ENCODE assay signal across 11 mouse cellular contexts in genomic region chr11:105179523-105179922, GRCm38 (mm10). TPM values are rescaled to one million over a fixed set of nuclear protein-coding genes. Genes with fewer than 3 reads are reported as not detected.
A peak's percentile ranks its signal among the peaks of the same experiment; 100 is the strongest.
DNase-seq lines count a peak whose midpoint lies in the region; ATAC-seq and TF ChIP-seq lines count a peak whose summit lies in the region.
"Had no signal": no experiment of that assay in that cellular context is flagged by ENCODE, and none has a peak within 500 bp of the region (broad histone marks: within the 10 kb centered on the region; RNA-seq: fewer than 3 reads in every experiment).

No protein-coding gene starts in this region.

- TF ChIP-seq CTCF in lung, embryonic 14.5 days (IDR thresholded peaks at IDR 0.05; ENCODE audit: low read depth) = no peak
- no peak for TF ChIP-seq CTCF in lung, adult 2 months (IDR thresholded peaks at IDR 0.05; ENCODE audit: insufficient read depth, low read length)
- no peak for TF ChIP-seq CTCF in heart, postnatal 0 days (IDR thresholded peaks at IDR 0.05; ENCODE audit: low read depth)
- no peak for TF ChIP-seq CTCF in thymus, adult 2 months (IDR thresholded peaks at IDR 0.05; ENCODE audit: borderline replicate concordance, control insufficient read depth, extremely low read depth, insufficient read depth, low read length, poor library complexity)

- peaks cover 13% of the 10 kb centered on the region; the same call in 1 of the 2 replicates for H3K4me1 ChIP-seq in lung, embryonic 14.5 days (ENCODE audit: insufficient read depth)
- H3K4me1 ChIP-seq in lung, adult 2 months (ENCODE audit: control insufficient read depth, insufficient read depth, low read length) = peaks cover 12% of the 10 kb centered on the region
- H3K4me1 ChIP-seq in heart, postnatal 0 days (ENCODE audit: control insufficient read depth, insufficient read depth) = peaks cover 20% of the 10 kb centered on the region
- peaks cover 10% of the 10 kb centered on the region for H3K4me1 ChIP-seq in liver, embryonic 11.5 days (replicated peaks; ENCODE audit: control insufficient read depth, insufficient read depth, low read length)
- H3K4me1 ChIP-seq in stomach, embryonic 14.5 days (ENCODE audit: control insufficient read depth, insufficient read depth, low read length) = peaks cover 13% of the 10 kb centered on the region; the same call in 1 of the 2 replicates
- peaks cover 10% of the 10 kb centered on the region for H3K4me1 ChIP-seq in thymus, adult 2 months (replicated peaks; ENCODE audit: control insufficient read depth, insufficient read depth, low read length)

- peak overlapping the region; percentile 87 for H3K4me2 ChIP-seq in lung, embryonic 14.5 days
- peak overlapping the region; percentile 92 for H3K4me2 ChIP-seq in heart, postnatal 0 days (ENCODE audit: low read depth, low read length)
- H3K4me2 ChIP-seq in liver, embryonic 11.5 days = peak overlapping the region; percentile 70
- H3K4me2 ChIP-seq in stomach, embryonic 14.5 days (replicated peaks; ENCODE audit: low read depth, low read length) = peak overlapping the region; percentile 88

- H3K27me3 ChIP-seq in lung, embryonic 14.5 days (ENCODE audit: insufficient read depth, low read length) = no peaks in the 10 kb centered on the region
- H3K27me3 ChIP-seq in heart, postnatal 0 days (ENCODE audit: control insufficient read depth, insufficient read depth, low read length) = no peaks in the 10 kb centered on the region
- H3K27me3 ChIP-seq in liver, embryonic 11.5 days (replicated peaks; ENCODE audit: control insufficient read depth, insufficient read depth, low read length) = no peaks in the 10 kb centered on the region
- no peaks in the 10 kb centered on the region for H3K27me3 ChIP-seq in stomach, embryonic 14.5 days (ENCODE audit: control insufficient read depth, insufficient read depth, low read length)
- H3K27me3 ChIP-seq in thymus, adult 2 months (ENCODE audit: control insufficient read depth, insufficient read depth, low read length) = no peaks in the 10 kb centered on the region
- H3K27me3 ChIP-seq: Patski had no signal

- no peak for TF ChIP-seq EP300 in heart, postnatal 0 days (IDR thresholded peaks at IDR 0.05; ENCODE audit: low read depth)

- peak overlapping the region; percentile 90 for H3K4me3 ChIP-seq in lung, embryonic 14.5 days (ENCODE audit: low read depth, low read length)
- H3K4me3 ChIP-seq in lung, adult 2 months (replicated peaks; ENCODE audit: extremely low read depth, low read depth, low read length) = no peak overlapping the region
- peak overlapping the region; percentile 90; the same call in 1 of the 2 replicates for H3K4me3 ChIP-seq in heart, postnatal 0 days (ENCODE audit: low read depth, low read length)
- peak overlapping the region; percentile 87 for H3K4me3 ChIP-seq in liver, embryonic 11.5 days (ENCODE audit: low read depth, low read length)
- H3K4me3 ChIP-seq in stomach, embryonic 14.5 days (ENCODE audit: low read depth, low read length) = peak overlapping the region; percentile 96
- no peak overlapping the region for H3K4me3 ChIP-seq in thymus, adult 2 months (ENCODE audit: control insufficient read depth, insufficient read depth, low read length)

- DNase-seq in lung, embryonic 14.5 days = peak; percentile 46
- no peak for DNase-seq in lung, adult 2 months
- DNase-seq in heart, postnatal 0 days (ENCODE audit: low spot score) = no peak
- DNase-seq in liver, embryonic 11.5 days (ENCODE audit: low spot score) = no peak
- no peak for DNase-seq in cerebellum, adult 9-10 months
- DNase-seq in yolk sac, embryonic 10.5 days (ENCODE audit: low spot score) = no peak
- DNase-seq in thymus, adult 2 months = no peak

- 56% methylated on average over 4 of the region's 4 CpGs for WGBS in lung, embryonic 14.5 days
- 60% methylated on average over 4 of the region's 4 CpGs for WGBS in lung, adult 2 months
- 47% methylated on average over 4 of the region's 4 CpGs for WGBS in heart, postnatal 0 days
- WGBS in liver, embryonic 11.5 days = 82% methylated on average over 4 of the region's 4 CpGs
- 64% methylated on average over 4 of the region's 4 CpGs for WGBS in stomach, embryonic 14.5 days
- 92% methylated on average over 4 of the region's 4 CpGs for WGBS in thymus, adult 2 months

- H3K27ac ChIP-seq in lung, embryonic 14.5 days (ENCODE audit: low read depth) = peak overlapping the region; percentile 97
- H3K27ac ChIP-seq in heart, postnatal 0 days (ENCODE audit: low read depth) = peak overlapping the region; percentile 98
- no peak overlapping the region; the same call in 1 of the 2 replicates for H3K27ac ChIP-seq in liver, embryonic 11.5 days (ENCODE audit: low read depth, low read length)
- H3K27ac ChIP-seq in stomach, embryonic 14.5 days (ENCODE audit: low read length) = no peak overlapping the region; the same call in 1 of the 2 replicates
- no peak overlapping the region for H3K27ac ChIP-seq in thymus, adult 2 months (ENCODE audit: control insufficient read depth, insufficient read depth, low read length)
- H3K27ac ChIP-seq: macrophage had no signal

- TF ChIP-seq POLR2A in lung, adult 2 months (IDR thresholded peaks at IDR 0.05; ENCODE audit: borderline replicate concordance, extremely low read depth, low read depth, low read length) = no peak
- no peak for TF ChIP-seq POLR2A in thymus, adult 2 months (IDR thresholded peaks at IDR 0.05; ENCODE audit: control insufficient read depth, extremely low read depth, insufficient read depth, low read length, poor library complexity)

- peaks cover 8% of the 10 kb centered on the region for H3K36me3 ChIP-seq in lung, embryonic 14.5 days (ENCODE audit: insufficient read depth)
- H3K36me3 ChIP-seq in heart, postnatal 0 days (replicated peaks; ENCODE audit: control insufficient read depth, insufficient read depth, low read length) = peaks cover 4% of the 10 kb centered on the region; the same call in 1 of the 2 replicates
- H3K36me3 ChIP-seq in liver, embryonic 11.5 days (ENCODE audit: control insufficient read depth, insufficient read depth, low read length) = peaks cover 2% of the 10 kb centered on the region; the same call in 1 of the 2 replicates
- H3K36me3 ChIP-seq in stomach, embryonic 14.5 days (ENCODE audit: control insufficient read depth, insufficient read depth, low read length) = peaks cover 3% of the 10 kb centered on the region; the same call in 1 of the 2 replicates
- H3K36me3 ChIP-seq in thymus, adult 2 months (ENCODE audit: control insufficient read depth, insufficient read depth, low read length) = no peaks in the 10 kb centered on the region

- ATAC-seq in lung, embryonic 14.5 days (ENCODE audit: insufficient read depth) = no peak
- ATAC-seq in heart, postnatal 0 days (ENCODE audit: insufficient read depth, low read depth) = no peak
- ATAC-seq in liver, embryonic 11.5 days (replicated peaks; ENCODE audit: low FRiP score) = no peak
- ATAC-seq in stomach, embryonic 14.5 days (ENCODE audit: insufficient number of reproducible peaks, insufficient read depth, low FRiP score, low read depth) = no peak
- ATAC-seq: Patski had no signal

- H3K9me3 ChIP-seq in lung, embryonic 14.5 days (ENCODE audit: low read depth, low read length) = no peaks in the 10 kb centered on the region
- H3K9me3 ChIP-seq in heart, postnatal 0 days (replicated peaks; ENCODE audit: control insufficient read depth, low read length) = no peaks in the 10 kb centered on the region
- H3K9me3 ChIP-seq in liver, embryonic 11.5 days (ENCODE audit: control insufficient read depth, low read length) = no peaks in the 10 kb centered on the region
- no peaks in the 10 kb centered on the region for H3K9me3 ChIP-seq in stomach, embryonic 14.5 days (ENCODE audit: control insufficient read depth, low read depth, low read length)

- H3K9ac ChIP-seq in lung, embryonic 14.5 days = no peak overlapping the region
- H3K9ac ChIP-seq in heart, postnatal 0 days (replicated peaks; ENCODE audit: low read depth, low read length) = no peak overlapping the region
- peak overlapping the region; percentile 91; the same call in 1 of the 2 replicates for H3K9ac ChIP-seq in liver, embryonic 11.5 days (ENCODE audit: low read depth, low read length)
- H3K9ac ChIP-seq in stomach, embryonic 14.5 days (replicated peaks; ENCODE audit: low read depth, low read length) = no peak overlapping the region

RNA-seq across cellular contexts. Expression of gene Tlk2, which starts 0.9 kb away (rescaled TPM):
- polyA plus RNA-seq in lung, embryonic 14.5 days (2014; fragmentation: Nextera tagmentation; extraction: Ambion mirVana) = 26.8 and 28.0 TPM in 2 replicates
- 11.8 and 13.5 TPM in 2 replicates for polyA plus RNA-seq in lung, adult 2 months (2012; rRNA removed)
- total RNA-seq in heart, postnatal 0 days (2014; rRNA removed; ENCODE audit: low replicate concordance) = 22.5 and 50.4 TPM in 2 replicates
- 10.7 and 10.9 TPM in 2 replicates for polyA plus RNA-seq in heart, postnatal 0 days (2015; fragmentation: Nextera tagmentation; extraction: Ambion mirVana)
- 16.1 and 18.2 TPM in 2 replicates for polyA plus RNA-seq in liver, embryonic 11.5 days (2014; fragmentation: Nextera tagmentation; extraction: Ambion mirVana)
- polyA plus RNA-seq in stomach, embryonic 14.5 days (2014; fragmentation: Nextera tagmentation; extraction: Ambion mirVana) = 26.9 and 28.6 TPM in 2 replicates
- polyA plus RNA-seq in thymus, adult 2 months (2012; rRNA removed) = 28.6 and 31.6 TPM in 2 replicates

RNA-seq across cellular contexts. Expression of gene Gm10842, which starts 32.8 kb away (rescaled TPM):
- not detected in 2 replicates for polyA plus RNA-seq in lung, embryonic 14.5 days (2014; fragmentation: Nextera tagmentation; extraction: Ambion mirVana)
- not detected in 2 replicates for polyA plus RNA-seq in lung, adult 2 months (2012; rRNA removed)
- not detected in 2 replicates for total RNA-seq in heart, postnatal 0 days (2014; rRNA removed; ENCODE audit: low replicate concordance)
- not detected in 2 replicates for polyA plus RNA-seq in heart, postnatal 0 days (2015; fragmentation: Nextera tagmentation; extraction: Ambion mirVana)
- not detected in 2 replicates for polyA plus RNA-seq in liver, embryonic 11.5 days (2014; fragmentation: Nextera tagmentation; extraction: Ambion mirVana)
- polyA plus RNA-seq in stomach, embryonic 14.5 days (2014; fragmentation: Nextera tagmentation; extraction: Ambion mirVana) = not detected in 2 replicates
- not detected in 2 replicates for polyA plus RNA-seq in thymus, adult 2 months (2012; rRNA removed)
- polyA plus RNA-seq: cortical plate, adult 2 months; macrophage; Patski had no signal

RNA-seq across cellular contexts. Expression of gene Mettl2, which starts 53.3 kb away (rescaled TPM):
- polyA plus RNA-seq in lung, embryonic 14.5 days (2014; fragmentation: Nextera tagmentation; extraction: Ambion mirVana) = 43.3 and 46.8 TPM in 2 replicates
- polyA plus RNA-seq in lung, adult 2 months (2012; rRNA removed) = 8.9 and 10.0 TPM in 2 replicates
- total RNA-seq in heart, postnatal 0 days (2014; rRNA removed; ENCODE audit: low replicate concordance) = 15.5 and 20.2 TPM in 2 replicates
- polyA plus RNA-seq in heart, postnatal 0 days (2015; fragmentation: Nextera tagmentation; extraction: Ambion mirVana) = 13.3 and 14.9 TPM in 2 replicates
- polyA plus RNA-seq in liver, embryonic 11.5 days (2014; fragmentation: Nextera tagmentation; extraction: Ambion mirVana) = 46.2 and 46.9 TPM in 2 replicates
- polyA plus RNA-seq in stomach, embryonic 14.5 days (2014; fragmentation: Nextera tagmentation; extraction: Ambion mirVana) = 40.4 and 45.9 TPM in 2 replicates
- 20.2 and 20.4 TPM in 2 replicates for polyA plus RNA-seq in thymus, adult 2 months (2012; rRNA removed)

Comparison
In these comparisons a context has a peak if more than half of its experiments do, and no peak if none do; other contexts are left out.
1. H3K4me3 ChIP-seq: peak in lung, embryonic 14.5 days (single experiment), heart, postnatal 0 days (single experiment), liver, embryonic 11.5 days (single experiment) and stomach, embryonic 14.5 days (single experiment); none in lung, adult 2 months (single experiment) and thymus, adult 2 months (single experiment).
2. H3K27ac ChIP-seq: peak in lung, embryonic 14.5 days (single experiment) and heart, postnatal 0 days (single experiment); none in liver, embryonic 11.5 days (single experiment), stomach, embryonic 14.5 days (single experiment) and thymus, adult 2 months (single experiment).
3. Peak in every context shown above with its lines, with median percentiles within 50 percentile points of each other: H3K4me2 ChIP-seq.